Mouse (Mus musculus): ENCODE data around the gene Ilf3.

GRCm38 (mm10) chr9:21320619-21321512 lies 46.8 kb upstream of the Ilf3 start, which contains the start of gene Slc44a2:
- TF ChIP-seq POLR2A (IDR thresholded peaks at IDR 0.05; ENCODE audit: insufficient read length, low read depth) (peak; percentile 80), POLR2AphosphoS2 (IDR thresholded peaks at IDR 0.05; ENCODE audit: insufficient read length, low read depth) (peak; percentile 74), USF1 (IDR thresholded peaks at IDR 0.05; ENCODE audit: low read depth) (no peak), MAX (IDR thresholded peaks at IDR 0.05; ENCODE audit: low read depth) (no peak), MYOD1 (IDR thresholded peaks at IDR 0.05; ENCODE audit: control insufficient read depth in 1 of 3, insufficient read length in 2 of 3, low read depth in 2 of 3) (peak in 1 of 3 experiments; percentile 27), TCF12 (IDR thresholded peaks at IDR 0.05; ENCODE audit: insufficient read depth, poor library complexity, severe bottlenecking) (no peak), E2F4 (IDR thresholded peaks at IDR 0.05; ENCODE audit: insufficient read depth) (no peak), MYOG (IDR thresholded peaks at IDR 0.05; ENCODE audit: control insufficient read depth in 1 of 3, insufficient read depth in 1 of 3, insufficient read length in 2 of 3, low read depth in 2 of 3) (no peak), CEBPB (IDR thresholded peaks at IDR 0.05; ENCODE audit: insufficient read depth, poor library complexity, severe bottlenecking) (no peak), REST (IDR thresholded peaks at IDR 0.05; ENCODE audit: insufficient read depth, insufficient read length) (no peak)

Measured in myocyte (in vitro differentiated cells).